Mouse (Mus musculus): ENCODE data around the gene 2010300C02Rik. TPM values are rescaled to one million over a fixed set of nuclear protein-coding genes. Genes with fewer than 3 reads are reported as not detected.

The 2010300C02Rik gene
- total RNA-seq, 2 experiments from 2014 or later: 251 to 264 TPM

DNA sequence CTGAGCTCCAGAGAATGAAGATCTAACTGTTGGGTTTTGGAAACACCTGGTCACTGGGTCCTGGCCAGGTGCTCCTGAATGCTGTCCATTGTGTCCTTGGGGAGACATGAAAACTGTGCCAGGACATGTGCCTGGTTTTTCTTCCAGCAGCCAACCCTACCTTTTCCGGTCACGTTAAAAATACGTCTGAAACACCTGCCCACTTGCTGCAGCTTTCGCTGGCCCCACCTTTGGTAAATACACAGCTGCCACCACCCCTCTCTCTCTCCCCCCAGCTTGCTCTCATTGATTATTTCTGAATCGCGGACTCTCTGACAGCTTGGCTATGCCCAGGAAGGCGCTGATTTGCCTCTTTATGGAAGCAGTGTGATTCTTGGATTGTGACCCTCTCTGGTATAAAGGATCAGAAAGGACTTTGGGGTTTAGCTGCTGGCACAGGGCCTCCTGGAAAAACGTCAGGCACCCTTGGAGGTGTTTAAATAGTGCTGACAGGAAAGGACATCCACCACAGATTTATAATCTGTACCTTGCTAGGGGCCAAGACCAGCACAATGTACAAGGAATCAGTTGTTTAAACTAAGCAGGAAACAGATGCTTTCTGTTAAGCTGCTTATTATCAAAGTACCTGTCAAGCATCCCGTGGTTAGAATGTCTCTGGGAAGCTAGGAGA, 136.0 kb downstream of the 2010300C02Rik start:
- DNase-seq (ENCODE audit: low spot score in 2 of 2): no peak

DNA sequence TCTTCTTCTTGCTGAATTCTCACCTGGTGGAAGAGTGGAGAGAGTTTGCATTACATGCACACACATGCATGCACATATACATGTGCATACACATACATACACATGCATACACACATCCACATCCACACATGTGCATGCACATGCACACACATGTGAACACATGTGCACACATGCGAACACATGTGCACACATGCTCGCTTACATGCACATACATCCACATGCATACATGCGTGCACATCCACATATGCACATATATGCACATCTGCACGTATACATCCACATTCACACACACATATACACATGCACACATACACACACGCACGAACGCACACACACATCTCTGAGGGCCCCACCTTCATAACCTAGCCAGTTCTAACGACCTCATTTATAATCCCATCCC, 136.7 kb downstream of the 2010300C02Rik start:
- no peak for DNase-seq (ENCODE audit: low spot score in 2 of 2)

DNA sequence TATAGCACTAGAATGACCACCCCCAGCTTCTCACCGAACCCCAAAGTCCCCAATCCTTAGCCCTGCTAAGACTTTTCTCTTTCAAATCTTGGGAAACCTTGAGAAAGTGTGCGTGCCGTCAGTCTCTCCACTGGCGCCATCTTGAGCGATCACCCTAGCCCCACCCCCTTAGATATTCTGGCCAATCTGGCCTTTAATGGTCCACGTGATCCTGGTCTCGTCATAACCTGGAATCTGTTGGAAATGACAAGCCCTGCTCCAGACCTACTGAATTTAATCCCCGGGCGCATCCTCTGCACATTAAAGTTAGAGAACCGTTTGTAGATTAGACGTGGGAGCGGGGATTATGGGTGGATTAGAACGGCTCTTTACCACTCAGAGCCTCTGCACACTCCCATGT, 140.2 kb downstream of the 2010300C02Rik start:
- DNase-seq (ENCODE audit: low spot score in 2 of 2): no peak

DNA sequence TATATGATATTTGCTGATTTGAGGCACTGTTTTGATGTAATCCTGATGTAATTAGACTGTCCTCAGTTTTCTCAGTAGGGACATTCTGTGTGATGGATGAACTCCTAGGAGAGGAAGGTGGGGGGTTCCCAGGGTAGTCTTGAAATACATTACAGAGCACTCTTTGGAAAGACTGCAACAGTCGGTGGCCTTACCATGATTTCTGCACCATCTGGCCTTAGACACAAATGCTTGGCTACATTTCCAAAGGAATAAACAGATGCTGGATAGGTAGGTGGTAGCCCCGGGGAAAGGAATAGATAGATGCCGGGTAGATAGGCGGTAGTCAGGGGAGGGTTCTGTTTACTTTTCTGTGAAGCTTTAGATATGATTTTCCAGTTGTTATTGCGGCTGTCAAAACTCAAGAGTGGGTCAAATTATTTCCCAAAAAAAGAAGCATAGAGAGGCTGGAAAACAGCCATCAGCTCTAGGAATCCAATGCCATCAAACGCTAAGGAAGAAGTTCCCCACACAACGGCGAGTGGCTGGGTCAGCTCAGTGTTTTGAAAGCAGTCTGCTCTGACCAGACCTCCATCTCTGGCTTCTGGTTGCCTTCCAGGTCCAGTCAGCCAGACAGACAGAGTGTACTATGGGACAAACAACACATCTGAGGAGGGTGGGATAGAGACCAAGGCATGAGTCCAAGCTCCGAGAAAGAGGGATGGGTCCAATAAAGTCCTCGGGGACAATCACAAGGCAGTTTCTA, 147.2 kb downstream of the 2010300C02Rik start:
- DNase-seq (ENCODE audit: low spot score in 2 of 2): no peak

DNA sequence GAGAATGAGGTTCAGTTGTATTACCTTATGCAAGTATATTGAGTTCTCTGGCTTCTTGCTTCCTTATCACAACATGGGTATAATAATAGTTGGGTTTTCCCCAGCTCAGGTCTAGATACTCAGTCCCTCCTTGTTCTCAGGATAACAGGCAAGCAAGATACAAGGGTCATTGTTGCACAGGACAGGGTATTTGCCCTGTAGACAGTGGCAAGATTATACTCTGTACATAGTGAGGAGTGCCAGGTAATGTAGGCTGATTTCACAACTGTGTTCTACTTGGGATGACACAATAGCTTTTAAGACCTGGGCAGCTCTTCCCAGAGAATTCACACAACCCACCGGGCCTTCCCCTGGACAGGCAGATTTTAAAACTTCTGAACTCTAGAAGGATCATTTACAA, 151.5 kb downstream of the 2010300C02Rik start:
- no peak for DNase-seq (ENCODE audit: low spot score in 2 of 2)

DNA sequence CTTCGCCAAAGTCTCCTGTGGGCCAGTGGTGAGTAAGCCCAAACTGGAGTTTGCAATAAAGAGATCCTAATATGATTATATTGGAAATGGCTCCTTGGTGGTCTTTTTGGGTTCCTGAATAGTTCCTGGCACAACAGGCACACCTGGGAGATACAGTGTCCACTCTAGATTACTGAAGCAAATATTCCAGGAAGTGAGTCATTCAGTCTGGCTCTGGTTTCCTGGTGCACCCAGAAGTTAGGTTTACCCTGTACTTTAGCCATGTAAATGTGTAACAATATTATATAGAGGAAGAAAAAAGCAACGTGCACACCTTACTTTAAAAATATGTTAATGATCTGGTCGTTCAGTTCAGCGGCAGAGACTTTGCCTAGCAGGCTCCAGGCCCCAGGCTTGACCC, 153.1 kb downstream of the 2010300C02Rik start:
- no peak for DNase-seq (ENCODE audit: low spot score in 2 of 2)

DNA sequence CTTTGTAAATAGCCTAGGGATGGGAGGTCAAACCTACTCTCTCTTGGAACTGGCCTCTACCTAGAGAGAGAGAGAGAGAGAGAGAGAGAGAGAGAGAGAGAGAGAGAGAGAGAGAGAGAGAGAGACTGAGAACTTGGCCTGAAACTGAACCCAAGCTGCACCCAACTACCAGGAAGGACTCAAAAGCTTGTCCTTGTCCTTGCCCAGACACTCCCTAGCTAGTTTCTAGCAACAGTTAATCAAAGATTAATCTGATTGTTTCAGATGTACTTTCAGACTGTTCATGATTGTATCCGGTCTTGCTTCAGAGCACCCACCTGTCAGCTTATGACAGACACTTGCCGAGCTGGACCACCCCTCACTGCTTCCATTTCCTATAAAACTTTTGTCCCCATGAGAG, 153.5 kb downstream of the 2010300C02Rik start:
- DNase-seq (ENCODE audit: low spot score in 2 of 2): no peak

DNA sequence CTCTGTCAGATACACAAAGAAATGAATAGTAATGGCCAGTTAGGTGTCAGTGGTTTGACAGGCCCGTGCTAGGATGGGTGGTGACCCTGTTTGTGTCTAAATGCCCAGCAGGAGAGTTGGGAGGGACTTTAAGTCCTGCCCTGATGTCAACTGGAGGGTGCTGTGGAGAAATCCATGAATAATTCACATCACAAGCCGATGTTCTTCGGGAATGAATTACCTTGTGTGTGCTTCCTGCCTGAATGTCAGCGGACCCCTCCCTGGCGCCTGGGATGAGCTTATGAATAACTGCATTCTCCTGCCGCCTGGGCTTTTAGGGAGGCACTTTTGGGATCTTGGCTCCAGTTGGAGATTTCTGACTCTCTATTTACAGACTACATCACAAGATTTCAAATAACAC, 154.5 kb downstream of the 2010300C02Rik start:
- DNase-seq (ENCODE audit: low spot score in 2 of 2): no peak

DNA sequence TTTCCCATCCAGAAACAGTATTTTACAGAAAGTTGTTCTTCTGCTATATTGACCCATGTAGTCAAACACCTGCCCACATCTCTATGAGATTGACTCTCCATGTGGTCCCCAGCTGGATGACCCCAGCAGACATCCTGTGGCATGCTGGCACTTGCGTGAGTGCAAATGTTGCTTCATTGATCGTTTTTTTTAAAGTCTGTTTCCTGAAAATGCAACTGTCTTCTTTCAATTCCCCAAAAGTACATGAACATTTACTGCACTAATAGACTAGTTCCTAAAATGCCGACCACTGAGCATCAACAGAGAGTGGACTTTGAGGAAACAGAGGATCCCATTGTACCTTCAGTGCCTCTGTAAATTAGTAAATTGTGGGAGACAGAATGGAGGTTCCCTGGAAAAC, 157.9 kb downstream of the 2010300C02Rik start:
- DNase-seq (ENCODE audit: low spot score in 2 of 2): no peak

Other genes with a start within 250 kb of the 2010300C02Rik start
- 10 to 100 TPM; 31.7 to 35.0 TPM for gene Mgat4a, start 179.1 kb downstream of the 2010300C02Rik start, total RNA-seq (2021)
- 10 to 100 TPM; 17.8 to 19.3 TPM for gene Tsga10, start 146.3 kb upstream of the 2010300C02Rik start, total RNA-seq (2021)
- gene Lipt1, start 151.7 kb upstream of the 2010300C02Rik start, total RNA-seq (2021): 1 to 10 TPM; 8.8 to 9.4 TPM
- gene Mitd1, start 170.3 kb upstream of the 2010300C02Rik start, total RNA-seq (2021): 10 to 100 TPM; 10.7 to 11.3 TPM
- 100 to 1,000 TPM; 139 to 146 TPM for gene Mrpl30, start 170.4 kb upstream of the 2010300C02Rik start, total RNA-seq (2021)
- not detected for gene Lyg2, start 196.4 kb upstream of the 2010300C02Rik start, total RNA-seq (2021)
- gene Lyg1, start 237.7 kb upstream of the 2010300C02Rik start, total RNA-seq (2021): not detected